Mouse (Mus musculus) liver, adult 2 months (tissue): ENCODE data around the gene Ctf1.
"Not testable (repeated sequence)": the region's sequence is repeated elsewhere in the genome, so short reads cannot be mapped to it uniquely, and the experiment has no call there.

Experiments used
- CTCF ChIP-seq: fragments of 200-500 bp; IDR thresholded peaks from 2 replicates; pipeline ENCODE4 v1.5.1; 2011; ENCODE audit warnings: low read depth, low read length, control low read depth
- POLR2A ChIP-seq: fragments of 200-500 bp; IDR thresholded peaks from 2 replicates; pipeline ENCODE4 v1.6.1; 2011; ENCODE audit warnings: low read length, control low read depth; ENCODE audit not compliant: insufficient read depth; ENCODE audit errors: extremely low read depth

- TF ChIP-seq CTCF, POLR2A: not testable (repeated sequence)
Observed at GRCm38 (mm10) chr7:127732066-127732465, 19.5 kb downstream of the Ctf1 start, which contains the start of gene Ctf2.
